Mouse (Mus musculus): ENCODE results near the gene Atxn7.
"Not testable (repeated sequence)": the region's sequence is repeated elsewhere in the genome, so short reads cannot be mapped to it uniquely, and the experiment has no call there.

The Atxn7 gene

DNA sequence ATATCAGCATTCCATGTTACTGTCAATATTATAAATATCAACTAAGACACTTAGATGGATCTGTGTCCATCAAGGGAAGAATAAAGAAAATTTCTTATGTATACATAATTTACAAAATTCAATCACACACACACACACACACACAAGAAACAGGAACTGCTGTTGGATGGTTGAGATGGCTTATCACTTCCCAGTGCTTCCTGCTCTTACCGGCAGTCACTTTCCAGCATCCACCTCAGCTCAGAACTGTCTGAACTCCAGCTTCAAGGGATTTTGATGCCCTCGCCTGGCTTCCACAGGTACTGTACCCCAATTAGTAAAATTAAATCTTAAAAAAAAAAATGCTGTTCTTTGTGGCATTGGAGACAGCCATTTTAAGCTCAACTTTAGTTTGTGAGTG, 27.2 kb downstream of the Atxn7 start:
- no peak for DNase-seq

DNA sequence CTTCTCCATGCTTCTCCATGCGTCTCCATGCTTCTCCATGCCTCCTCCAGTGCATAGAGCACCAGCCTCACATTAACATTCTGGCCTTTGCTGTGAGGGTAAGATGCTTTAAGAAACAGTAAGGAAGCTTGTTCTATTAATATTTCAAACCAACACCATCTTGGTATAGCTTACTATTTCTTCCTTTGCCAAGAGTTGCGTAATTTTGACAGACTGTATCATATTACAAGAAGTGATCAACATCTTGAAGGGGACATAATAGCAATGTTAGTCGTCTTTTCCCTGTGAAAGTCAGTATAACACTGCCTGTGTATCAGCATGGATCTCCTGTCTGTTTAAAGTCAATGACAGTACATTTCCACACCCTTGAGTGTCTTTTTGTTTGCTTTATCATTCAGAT, 29.5 kb downstream of the Atxn7 start:
- DNase-seq = no peak

DNA sequence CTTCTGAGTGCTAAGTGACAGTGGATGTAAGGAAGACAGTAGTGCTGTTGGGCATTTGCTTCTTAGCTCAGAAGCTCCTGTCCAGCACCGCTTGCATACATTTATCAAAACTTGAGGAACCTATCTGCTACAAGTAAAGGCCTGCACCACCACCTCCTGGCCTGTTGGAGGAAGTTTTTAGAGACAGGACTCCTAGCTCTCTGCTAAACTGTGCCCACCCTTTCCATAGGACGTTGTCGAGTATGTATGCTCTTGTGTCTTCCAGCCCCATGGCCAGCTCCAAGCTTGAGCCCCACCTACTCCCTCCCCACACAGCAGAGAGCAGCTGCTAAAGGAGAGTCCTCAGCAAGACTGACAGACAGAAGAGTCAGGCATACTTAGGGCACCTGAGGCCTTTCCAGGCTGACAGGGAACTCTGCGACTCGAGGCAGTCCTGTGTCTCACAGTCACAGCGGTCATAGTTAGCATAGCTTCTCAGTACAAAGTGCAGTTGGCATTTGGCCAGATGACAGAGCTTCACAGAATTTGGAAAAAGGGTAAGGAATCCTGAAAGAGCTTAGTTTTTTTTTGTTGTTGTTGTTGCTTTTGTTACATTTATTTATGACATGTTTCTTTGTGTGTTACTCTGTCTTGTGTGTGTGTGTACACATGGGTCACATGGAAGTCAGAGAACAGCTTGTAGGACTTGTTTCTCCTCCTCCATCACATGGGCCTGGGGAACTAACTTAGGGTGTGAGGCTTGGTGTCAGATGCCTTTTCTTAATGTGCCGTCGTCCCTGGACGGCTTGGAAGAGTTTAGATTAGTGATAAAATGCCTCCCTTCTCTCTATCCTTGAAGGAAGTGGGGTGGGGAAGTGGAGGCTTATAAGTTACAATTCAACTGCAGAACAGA, 34.2 kb downstream of the Atxn7 start:
- no peak for DNase-seq

DNA sequence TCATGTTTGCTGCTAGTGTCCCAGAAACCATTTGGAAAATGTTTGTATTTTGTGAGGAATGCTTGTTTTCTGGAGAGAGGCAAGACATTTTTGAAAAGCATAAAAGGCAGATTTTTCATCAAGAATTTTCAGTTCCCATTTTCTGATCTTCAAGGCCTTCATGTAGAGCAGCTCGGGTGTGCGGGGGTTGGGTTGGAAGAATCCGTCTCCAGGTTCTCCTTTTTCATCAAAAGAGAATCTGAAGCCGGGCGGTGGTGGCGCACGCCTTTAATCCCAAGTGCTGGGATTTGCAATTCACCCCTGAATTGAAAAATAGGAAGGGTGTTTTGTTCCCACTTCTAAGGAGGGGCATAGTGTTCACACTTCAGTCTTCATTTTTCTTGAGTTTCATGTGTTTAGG, 41.5 kb downstream of the Atxn7 start:
- no peak for DNase-seq

DNA sequence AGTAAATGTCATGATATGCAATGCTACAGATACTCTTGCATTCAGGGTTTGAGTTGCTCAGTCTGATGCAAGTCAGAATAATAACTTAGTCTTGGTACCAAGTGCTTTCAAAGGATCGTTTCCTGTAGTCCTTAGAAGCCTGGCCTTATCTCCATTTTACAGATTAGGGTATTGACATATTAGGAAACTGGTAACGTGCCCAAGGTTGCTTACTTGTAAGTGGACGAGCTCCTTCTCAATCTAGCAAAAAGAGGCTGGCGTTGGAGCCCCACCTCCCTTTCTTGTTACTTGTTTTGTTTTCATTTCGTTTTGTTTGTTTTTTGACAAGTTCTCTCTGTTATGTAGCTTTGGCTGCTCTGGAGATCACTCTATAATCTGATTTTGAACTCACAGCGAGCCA, 48.5 kb downstream of the Atxn7 start:
- DNase-seq = no peak

DNA sequence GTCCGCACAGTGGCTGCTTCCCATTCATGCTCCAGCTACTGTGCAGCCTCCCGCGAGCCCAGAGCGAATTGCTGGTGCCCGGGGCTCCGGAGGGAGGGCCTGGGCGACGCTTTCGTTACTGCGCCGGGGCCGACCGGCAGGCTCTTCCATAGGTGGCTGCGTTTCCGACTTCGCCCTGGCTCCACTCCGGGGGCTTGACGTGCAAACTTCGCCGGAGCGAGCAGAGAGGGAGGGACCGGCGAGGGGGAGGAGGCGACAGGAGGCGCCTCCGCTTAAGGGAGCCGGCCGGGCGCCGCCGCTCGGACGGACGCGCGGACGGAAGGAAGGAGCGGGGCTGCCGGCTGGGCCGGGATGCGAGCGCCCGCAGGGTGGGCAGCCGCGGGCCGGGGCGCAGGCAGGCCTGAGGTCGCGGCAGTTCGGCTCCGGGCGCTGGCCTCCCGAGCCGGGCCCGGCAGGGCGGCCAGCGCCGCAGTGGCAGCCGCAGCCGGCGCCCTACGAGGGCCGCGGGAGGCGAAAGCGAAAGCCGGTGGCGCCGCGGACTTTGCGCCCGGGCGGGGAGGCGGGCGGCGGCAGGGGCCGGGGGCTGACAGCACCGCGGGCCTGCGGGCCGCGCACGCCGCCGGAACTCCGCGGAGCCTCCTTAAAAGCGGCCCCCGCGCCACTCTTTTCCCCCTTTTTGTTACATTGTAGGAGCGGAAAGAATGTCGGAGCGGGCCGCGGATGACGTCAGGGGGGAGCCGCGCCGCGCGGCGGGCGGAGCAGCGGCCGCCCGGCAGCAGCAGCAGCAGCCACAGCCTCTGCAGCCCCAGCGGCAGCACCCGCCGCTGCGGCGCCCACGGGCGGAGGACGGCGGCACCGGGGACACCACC, 51.4 kb downstream of the Atxn7 start:
- peak; percentile 80 to 84 for DNase-seq

DNA sequence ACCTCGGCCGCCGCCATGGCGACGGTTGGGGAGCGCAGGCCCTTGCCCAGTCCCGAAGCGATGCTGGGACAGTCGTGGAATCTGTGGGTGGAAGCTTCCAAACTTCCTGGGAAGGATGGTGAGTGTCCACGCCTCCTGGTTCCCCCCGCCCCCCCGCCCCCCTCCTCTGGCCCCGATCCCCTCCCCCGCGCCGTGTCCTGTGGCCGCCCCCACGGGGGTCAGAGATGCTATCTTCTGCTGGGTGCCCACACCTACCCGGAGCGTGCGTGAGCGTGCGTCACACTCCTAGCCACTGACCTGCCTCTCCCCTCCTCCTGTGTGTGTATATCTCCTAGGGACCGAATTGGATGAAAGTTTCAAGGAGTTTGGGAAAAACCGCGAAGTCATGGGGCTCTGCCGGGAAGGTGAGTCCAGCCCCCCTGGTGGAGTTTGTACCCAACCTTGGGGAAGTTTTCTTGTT, 52.0 kb downstream of the Atxn7 start:
- peak; percentile 29 to 39 for DNase-seq

DNA sequence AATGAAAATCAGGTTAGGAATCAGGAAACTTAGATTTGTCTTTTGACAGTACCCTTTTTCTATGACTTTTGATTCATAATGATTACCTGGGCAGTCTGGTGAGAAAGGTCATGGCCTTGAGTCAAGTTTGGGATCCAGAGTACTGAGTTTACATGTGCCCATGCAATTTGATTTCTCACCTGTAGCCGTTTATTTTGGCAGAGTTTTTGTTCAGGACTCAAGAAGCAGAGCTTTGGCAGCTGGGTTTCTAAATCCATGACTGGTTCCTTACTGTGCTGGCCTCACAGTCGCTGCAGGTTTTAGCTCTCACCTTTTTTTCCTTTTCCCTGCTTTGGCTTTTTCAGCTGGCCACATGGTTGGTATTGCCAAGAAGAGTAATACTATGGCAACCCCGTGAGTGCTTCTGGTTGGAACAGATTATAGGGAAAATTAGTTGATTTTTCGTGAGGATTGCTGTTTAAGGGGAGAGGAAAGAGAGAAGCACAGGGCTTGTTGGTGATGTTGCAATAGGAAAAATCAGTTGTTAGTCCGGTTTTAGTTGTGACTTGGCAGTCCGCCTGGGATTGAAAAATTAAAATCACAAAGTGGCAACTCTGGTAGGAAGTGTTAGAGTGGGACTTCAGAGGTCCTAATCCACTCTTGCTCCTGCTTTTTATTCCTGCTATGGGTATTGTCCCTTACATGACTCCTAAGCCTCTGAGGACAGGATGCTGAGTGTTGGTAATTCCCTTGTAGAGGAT, 53.6 kb downstream of the Atxn7 start:
- DNase-seq = no peak

DNA sequence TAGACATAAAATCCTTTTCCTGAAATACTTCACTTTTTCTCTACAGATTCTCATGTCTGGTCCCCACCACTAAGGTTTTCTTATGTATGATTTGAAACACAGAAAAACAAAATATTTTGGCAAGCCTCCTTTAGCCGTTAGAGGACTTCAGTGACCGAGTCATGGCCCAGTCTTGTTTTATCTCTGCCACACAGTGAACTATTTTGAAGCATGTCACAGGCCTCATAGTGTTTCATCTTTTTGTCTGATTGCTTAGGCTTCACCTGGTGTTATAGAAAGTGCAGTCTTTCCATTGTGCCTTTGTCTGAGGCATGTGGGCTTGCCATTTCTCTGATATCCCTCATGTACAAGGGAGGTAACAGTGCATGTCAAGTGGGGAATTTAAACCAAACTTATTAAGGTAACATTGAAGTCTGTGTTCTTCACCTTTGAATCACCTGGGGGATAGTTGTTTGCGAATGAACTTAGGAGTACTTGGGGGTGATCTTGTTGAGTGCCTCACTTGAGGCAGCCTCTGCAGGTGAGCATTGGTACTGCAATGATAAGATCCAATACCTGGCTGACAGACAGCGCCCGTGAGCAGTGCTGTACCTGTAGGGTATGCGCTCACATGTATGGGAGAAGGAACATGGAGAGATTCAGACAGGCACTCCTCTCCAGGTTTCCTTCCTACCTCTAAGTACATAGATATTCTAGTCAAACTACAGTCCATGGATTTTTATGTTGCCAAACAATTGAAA, 58.1 kb downstream of the Atxn7 start:
- DNase-seq = peak in 1 of 2 experiments; percentile 20

DNA sequence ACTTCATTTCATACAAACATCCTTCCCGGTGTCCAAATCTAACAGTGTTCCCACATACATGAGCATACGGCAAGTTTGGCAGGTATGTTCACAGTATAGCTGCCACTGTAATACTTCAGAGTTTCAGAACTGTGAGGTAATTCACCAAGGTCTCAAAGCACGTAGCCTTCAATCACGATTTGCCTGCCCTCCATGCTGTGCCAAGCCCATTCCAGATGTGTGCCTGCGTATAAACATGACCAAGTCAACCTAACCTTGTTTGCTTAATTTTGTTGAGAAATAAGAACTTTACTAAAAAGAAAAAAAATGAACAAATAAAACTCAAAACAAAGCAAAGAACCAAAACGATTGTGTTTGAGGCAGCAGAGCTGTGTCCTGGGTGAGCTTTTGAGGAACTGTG, 60.0 kb downstream of the Atxn7 start:
- no peak for DNase-seq

DNA sequence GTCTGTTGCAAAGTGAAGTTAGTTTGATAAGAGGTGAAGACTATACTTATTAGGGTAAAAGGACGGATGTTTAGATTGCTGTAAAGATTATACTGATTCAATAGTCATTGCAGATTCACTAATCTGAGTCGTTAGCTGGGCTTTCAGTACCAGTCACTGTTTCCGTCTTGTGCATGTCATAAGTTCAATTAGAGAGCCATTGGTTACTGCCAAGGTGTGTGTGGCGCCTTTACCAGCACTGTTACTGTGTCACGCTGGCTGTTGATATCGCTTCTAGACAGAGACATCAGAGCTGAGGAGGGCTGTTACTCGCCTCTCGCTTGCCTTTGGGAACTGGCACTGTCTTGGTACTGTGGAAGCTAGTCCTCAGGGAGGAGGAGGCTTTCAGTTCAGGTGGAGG, 64.6 kb downstream of the Atxn7 start:
- no peak for DNase-seq

DNA sequence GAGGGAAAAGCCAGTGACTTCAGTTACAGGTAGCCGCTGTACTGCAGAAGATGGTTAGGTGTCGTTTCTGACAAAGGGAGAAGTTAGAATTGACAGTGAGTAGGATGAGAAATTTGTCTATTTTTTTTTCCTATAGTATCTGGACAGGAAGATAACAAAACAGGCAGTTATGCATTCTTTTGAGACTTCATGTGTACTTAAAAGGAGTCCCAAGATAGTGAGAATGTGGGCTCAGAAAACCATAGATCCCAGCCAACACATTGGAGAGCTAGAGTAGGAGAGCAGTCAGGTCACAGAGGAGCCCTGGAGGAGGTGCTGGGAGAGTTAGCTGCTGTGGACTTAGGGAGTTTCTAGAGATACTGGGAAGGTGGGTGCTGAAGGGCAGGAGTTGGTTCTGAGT, 69.4 kb downstream of the Atxn7 start:
- DNase-seq = no peak

DNA sequence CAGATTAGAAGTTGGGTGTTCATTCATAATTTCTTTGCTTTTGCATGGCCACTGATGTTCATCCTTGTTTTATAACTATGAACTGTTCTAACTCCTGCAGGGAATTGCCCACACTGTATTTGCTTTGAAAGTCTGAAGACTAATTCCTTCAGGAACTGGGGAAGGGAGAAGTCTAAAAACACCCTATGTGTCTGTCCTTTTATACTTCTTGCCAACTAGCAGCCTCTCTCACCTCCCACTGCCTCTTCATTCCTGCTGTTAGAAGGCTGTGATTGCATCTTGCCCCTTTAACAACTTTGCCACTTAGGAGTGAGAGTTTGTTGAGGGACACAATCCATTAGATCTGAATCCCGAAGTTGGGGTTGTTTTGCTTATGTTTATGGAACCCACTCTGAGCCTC, 71.6 kb downstream of the Atxn7 start:
- DNase-seq = no peak

DNA sequence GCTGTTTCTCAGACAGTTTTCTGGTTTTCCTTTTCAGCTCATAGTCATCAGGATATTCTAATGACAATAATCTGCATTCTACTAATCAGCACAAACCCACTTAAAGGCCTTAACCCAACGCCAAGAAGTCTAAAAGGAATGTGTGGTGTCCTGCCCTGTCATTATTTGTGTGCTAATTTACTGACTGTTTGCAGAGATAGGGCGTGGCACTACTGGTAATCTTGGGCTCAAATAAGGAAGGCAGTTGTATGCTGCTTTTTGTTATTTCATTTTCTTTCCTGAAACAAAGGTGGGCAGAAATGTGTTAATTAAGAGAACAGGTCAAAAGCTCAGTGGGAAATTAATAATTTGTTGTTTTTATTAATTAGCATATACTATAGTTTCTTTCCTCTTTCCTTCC, 75.1 kb downstream of the Atxn7 start:
- no peak for DNase-seq

DNA sequence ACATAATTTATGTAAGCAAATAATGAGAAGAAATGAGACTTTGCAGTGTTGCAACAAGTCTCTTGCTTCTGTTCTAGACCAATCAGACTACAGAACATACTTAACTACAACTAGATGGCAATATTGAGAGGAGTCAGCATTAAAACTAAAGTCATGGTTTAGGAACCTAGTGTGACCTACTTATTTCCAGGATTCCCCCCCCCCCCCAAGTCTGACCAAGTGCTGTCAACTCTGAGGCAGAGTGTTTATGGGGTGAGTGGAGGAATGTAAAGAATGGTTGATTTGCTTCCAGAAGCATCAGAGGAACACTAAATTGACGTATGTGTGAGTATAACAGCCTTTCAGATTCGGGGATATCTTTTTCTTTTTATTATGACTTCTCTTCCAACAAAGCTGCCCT, 77.0 kb downstream of the Atxn7 start:
- DNase-seq = no peak

DNA sequence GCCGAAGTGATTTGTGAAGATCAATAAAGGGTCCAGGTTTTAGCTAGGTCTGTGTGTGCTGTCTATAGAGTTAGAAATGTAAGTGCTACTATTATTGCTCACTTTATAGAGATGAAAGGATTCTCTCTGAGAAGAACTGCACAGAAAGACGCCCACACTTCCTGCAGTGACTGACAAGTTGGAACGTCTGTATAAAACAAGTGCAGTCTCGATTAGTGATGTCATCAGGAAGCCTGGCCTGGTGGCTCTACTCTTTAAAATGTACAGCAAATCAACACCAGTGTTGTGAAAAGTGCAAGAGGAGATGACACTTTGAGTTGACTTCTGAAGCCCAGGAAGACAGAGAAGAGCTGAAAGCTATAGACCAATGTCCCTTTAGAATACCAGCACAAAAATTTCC, 81.1 kb downstream of the Atxn7 start:
- peak in 1 of 2 experiments; percentile 18 for DNase-seq

DNA sequence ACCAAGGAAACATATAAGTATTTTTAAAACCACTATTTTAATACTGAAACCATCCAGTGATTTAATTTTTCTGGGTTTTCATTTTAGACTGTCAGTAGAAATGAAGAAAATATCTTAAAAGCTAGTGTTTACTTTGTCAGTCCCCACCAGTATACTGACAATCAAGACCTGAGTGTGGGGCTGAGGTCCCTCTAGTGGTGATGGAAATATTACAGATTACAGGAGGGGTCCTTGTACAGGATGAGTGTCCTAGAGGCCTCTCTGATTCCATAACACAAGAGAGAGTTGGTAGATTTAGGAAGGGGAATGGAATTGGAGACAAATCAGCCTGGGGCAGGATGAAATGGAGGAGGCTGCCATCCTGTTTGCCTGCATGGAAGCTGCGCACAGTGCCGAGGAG, 93.1 kb downstream of the Atxn7 start:
- no peak for DNase-seq

DNA sequence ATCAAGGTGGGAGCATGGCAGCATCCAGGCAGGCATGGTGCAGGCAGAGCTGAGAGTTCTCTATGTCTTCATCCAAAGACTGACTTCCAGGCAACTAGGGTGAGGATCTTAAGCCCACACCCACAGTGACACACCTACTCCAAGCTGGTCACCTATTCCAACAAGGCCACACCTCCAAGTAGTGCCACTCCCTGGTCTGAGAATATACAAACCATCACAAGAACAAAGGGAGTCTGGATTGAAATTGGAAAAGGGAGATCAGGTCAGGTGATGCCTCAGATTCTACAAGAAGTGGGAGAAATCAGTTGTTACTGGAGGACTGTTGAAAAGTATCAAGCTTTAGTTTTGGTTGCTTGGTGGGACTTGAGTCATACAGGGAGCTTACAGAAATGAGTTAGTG, 98.4 kb downstream of the Atxn7 start:
- not testable (repeated sequence) for DNase-seq

DNA sequence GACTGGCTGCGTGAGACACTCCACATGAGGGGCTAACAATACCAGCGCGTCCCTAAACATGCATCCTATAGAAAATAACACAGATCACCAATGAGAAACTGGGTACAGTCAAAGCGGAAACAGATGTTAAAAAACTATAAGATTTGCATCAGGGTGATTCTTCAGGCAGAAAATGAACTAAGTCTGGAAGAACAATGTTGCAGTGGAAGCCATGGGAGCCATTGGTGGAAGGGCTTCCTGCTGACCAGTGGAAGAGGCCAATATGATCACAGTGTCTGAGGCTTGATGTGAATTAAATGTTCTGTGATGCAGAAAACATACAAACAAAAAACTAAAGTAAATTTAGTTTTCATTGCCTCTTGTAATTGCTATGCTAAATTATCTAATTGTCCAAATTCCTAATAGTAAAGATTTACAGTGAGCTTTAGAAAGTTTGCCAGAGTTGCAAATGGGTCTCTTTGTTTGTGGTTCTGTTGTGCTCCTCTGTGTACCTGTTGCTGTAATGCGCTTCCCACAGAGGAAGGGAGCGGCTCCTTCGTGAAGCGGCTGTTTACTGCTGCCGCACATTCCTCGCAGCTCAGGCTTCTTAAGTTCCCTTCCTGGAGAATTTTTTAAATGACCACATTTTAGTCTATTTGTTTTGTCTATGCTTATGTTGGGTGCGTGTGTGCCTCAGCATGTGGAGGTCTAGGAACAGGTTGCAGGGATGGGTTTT, 101.4 kb downstream of the Atxn7 start:
- DNase-seq = no peak

DNA sequence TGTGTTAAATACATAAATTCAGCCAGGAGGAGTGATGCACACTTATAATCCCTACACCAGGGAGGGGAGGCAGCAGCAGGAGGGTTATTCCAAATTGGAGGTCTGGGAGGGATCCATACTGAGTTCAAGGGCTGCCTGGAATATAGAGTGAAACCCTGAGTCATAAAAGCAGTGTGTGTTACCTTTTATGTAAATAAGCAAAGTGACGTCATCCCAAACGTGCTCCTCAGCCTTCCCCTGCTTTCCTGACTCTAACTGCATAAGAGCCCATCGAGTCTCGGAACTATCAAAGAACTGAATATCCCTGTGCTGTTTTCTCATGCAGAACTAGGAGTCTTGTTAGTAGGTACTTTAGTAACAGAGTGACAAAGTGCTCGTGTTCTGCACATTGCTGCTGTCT, 102.1 kb downstream of the Atxn7 start:
- no peak for DNase-seq

DNA sequence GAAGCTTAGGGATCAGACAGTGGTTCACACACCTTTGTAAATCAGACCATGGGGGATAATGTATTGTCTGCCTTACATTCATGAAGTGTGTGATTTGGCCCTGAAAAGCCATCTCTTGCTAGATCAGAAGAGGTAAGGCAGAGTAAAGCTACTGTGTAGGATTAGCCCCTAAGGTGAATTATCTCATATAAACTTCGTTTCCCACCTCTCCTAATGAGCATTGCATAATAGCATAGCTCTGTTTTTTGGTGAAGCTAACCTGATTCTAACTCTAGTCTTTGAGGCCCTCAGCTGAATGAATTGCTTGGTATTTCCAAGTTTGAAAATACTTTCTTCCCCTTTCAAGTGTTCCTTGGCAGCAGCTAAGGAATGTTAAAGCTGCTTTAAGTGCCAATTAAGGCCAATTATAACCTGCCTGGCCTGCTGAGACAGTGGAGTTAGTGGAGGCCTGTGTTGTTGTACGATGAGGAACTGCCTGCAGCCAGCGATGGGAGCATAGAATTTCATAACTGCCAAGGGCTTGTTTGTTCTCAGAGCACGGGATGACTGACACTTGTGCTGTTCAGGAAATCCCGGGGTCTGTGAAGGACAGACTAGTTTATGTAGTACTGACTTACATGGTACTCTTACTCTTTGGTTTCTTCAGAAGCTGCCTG, 103.4 kb downstream of the Atxn7 start:
- DNase-seq = peak in 1 of 2 experiments; percentile 11

All from thymus, adult 18-20 months (tissue).